Mouse (Mus musculus): ENCODE data around the gene Kcnk12.

GRCm38 (mm10) chr17:87791517-87792098, 6.2 kb downstream of the Kcnk12 start:
- no peak for TF ChIP-seq IRF4 (IDR thresholded peaks at IDR 0.05; ENCODE audit: low read depth, low read length)
- TF ChIP-seq CHD1 (IDR thresholded peaks at IDR 0.05; ENCODE audit: low read depth, low read length): no peak
- no peak for TF ChIP-seq POLR2A (IDR thresholded peaks at IDR 0.05; ENCODE audit: low read depth, low read length)
- no peak for TF ChIP-seq CTCF (conservative IDR thresholded peaks at IDR 0.05 in 1 of 2, IDR thresholded peaks at IDR 0.05 in 1 of 2; ENCODE audit: low read depth in 2 of 2, low read length in 2 of 2)
- no peak for TF ChIP-seq MAX (IDR thresholded peaks at IDR 0.05; ENCODE audit: low read length)
